Mouse (Mus musculus) C2C12 (cell line): ENCODE data around the gene Atxn1.

Experiments used
- CTCF ChIP-seq: IDR thresholded peaks from one replicate; pipeline ENCODE4 v1.5.1; 2011; ENCODE audit not compliant: control insufficient read depth, insufficient read depth, insufficient read length
- MAX ChIP-seq: IDR thresholded peaks from one replicate; pipeline ENCODE4 v1.6.1; 2011; ENCODE audit warnings: mild to moderate bottlenecking, control low read depth
- MYOG ChIP-seq: IDR thresholded peaks from one replicate; pipeline ENCODE4 v1.6.1; 2011; ENCODE audit not compliant: control insufficient read depth, insufficient read length; ENCODE audit errors: extremely low read depth
- USF1 ChIP-seq: IDR thresholded peaks from one replicate; pipeline ENCODE4 v1.6.1; 2011; ENCODE audit warnings: low read depth, mild to moderate bottlenecking, control low read depth, moderate library complexity

DNA sequence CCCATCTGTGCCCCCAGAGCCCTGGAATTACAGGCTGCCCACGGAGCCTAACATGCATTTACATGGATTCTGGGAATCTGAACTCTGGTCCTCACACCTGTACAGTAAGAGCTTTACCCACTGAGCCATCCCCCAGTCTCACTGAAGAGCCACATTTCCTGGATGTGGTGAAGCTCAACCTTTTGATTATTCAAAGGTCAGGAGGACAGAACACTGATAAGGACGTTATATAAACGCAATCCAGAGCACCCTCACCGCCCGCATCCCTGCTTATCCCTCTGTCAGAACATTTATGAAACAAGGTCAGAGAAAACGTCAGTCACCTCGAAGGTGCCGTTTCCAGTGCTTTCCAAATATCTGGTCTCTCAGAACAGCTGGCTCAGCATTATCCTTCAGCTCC is 101.0 kb downstream of the Atxn1 start:
- TF ChIP-seq USF1 (no peak), MAX (no peak), CTCF (no peak), MYOG (no peak)
